Mouse (Mus musculus) heart, adult 2 months (tissue): ENCODE data around the gene Plaur. TPM values are rescaled to one million over a fixed set of nuclear protein-coding genes. Genes with fewer than 3 reads are reported as not detected.
A peak's percentile ranks its signal among the peaks of the same experiment; 100 is the strongest.

Experiments used
- DNase-seq, 2 experiments: peaks; one replicate each; pipeline ENCODE4 v3.0.0; 2021
- H3K27ac ChIP-seq: fragments of 200-600 bp; 2 replicates; pipeline ENCODE4 v1.8.1; 2022
- H3K27me3 ChIP-seq: fragments of 200-500 bp; 2 replicates; pipeline ENCODE4 v1.6.1; 2012; ENCODE audit warnings: mild to moderate bottlenecking, low read length, inconsistent platforms, mixed read lengths; ENCODE audit not compliant: control insufficient read depth, insufficient read depth
- H3K36me3 ChIP-seq: fragments of 200-500 bp; 2 replicates; pipeline ENCODE4 v1.6.1; 2012; ENCODE audit warnings: low read length, inconsistent platforms; ENCODE audit not compliant: control insufficient read depth, insufficient read depth
- H3K4me1 ChIP-seq: fragments of 200-500 bp; 2 replicates; pipeline ENCODE4 v1.6.1; 2011; ENCODE audit warnings: low read length; ENCODE audit not compliant: control insufficient read depth, insufficient read depth
- H3K4me3 ChIP-seq: fragments of 200-600 bp; 2 replicates; pipeline ENCODE4 v1.8.1; 2022
- H3K79me2 ChIP-seq: fragments of 200-500 bp; replicated peaks from 2 replicates; pipeline ENCODE4 v1.6.1; 2012; ENCODE audit warnings: mild to moderate bottlenecking, inconsistent platforms, low read length, moderate library complexity, mixed read lengths; ENCODE audit not compliant: control insufficient read depth, insufficient read depth
- H3K9ac ChIP-seq: fragments of 200-500 bp; 2 replicates; pipeline ENCODE4 v1.6.1; 2012; ENCODE audit warnings: low read depth, mild to moderate bottlenecking, control low read depth, inconsistent platforms, low read length, mixed read lengths
- CTCF ChIP-seq: fragments of 200-600 bp; IDR thresholded peaks from 2 replicates; pipeline ENCODE4 v1.8.1; 2022; ENCODE audit warnings: antibody characterized with exemption, mild to moderate bottlenecking, moderate library complexity
- EP300 ChIP-seq: fragments of 200-500 bp; IDR thresholded peaks from 2 replicates; pipeline ENCODE4 v1.6.1; 2011; ENCODE audit warnings: low read depth, low read length, control low read depth; ENCODE audit not compliant: insufficient read depth
- POLR2A ChIP-seq: fragments of 200-500 bp; IDR thresholded peaks from 2 replicates; pipeline ENCODE4 v1.6.1; 2011; ENCODE audit warnings: mild to moderate bottlenecking, low read depth, low read length, control low read depth; ENCODE audit not compliant: insufficient read depth
- WGBS: fragments of 180-500 bp; shearing (Covaris S2); methylation state at CpG from one replicate; pipeline ENCODE4 v1.1.7; 2018; 5-methylcytosine and 5-hydroxymethylcytosine counted together
- intact Hi-C: fragments of 180-260 bp; cut with DNase I; formaldehyde crosslinking; loops from one replicate; pipeline ENCODE4 v1.15.1; 2025
- polyA plus RNA-seq: library from polyadenylated mRNA; depleted of rRNA; stranded (reverse); fragments of >200 nt; gene quantifications from 2 replicates; pipeline ENCODE4 v1.2.3, GENCODE M21; 2012
- total RNA-seq, 2 experiments: library from RNA; stranded (reverse); gene quantifications; 2 replicates each; pipeline ENCODE4 v1.2.3; 2021

Plaur gene
- total and polyA plus RNA-seq, 3 experiments = 3.3 to 5.0 (median 3.6) TPM

DNA sequence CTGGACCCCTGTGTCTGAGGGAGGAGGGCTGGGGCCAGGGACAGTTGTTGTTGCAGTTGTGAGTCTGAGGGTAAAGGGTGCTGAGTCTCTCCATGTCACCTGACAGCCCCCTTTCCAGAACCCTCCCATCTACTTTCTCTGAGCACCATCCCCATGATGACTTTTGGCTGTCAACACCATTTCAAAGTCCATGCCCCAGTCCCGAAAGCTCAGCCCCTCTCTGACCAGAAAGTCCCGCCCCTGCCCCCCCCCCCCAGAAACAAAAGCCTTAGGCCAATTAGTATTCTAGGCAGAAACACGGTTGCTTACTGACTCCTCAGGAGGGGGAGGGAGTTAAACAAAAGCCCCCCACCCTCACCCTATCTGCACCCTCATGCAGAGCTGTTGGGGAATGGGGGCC is 25.1 kb downstream of the Plaur start:
- no peak for DNase-seq
- peaks cover 2% of the 10 kb centered on the region; the same call in 1 of the 2 replicates for H3K79me2 ChIP-seq
- WGBS = 43% methylated on average over 3 of the region's 3 CpGs
- no peak overlapping the region for H3K4me3 ChIP-seq
- H3K27ac ChIP-seq = no peak overlapping the region
- intact Hi-C loops = no loop called here
- no peaks in the 10 kb centered on the region for H3K4me1 ChIP-seq
- no peak for TF ChIP-seq EP300
- TF ChIP-seq POLR2A = no peak
- no peak for TF ChIP-seq CTCF
- no peak overlapping the region for H3K9ac ChIP-seq
- H3K36me3 ChIP-seq = no peaks in the 10 kb centered on the region
- no peaks in the 10 kb centered on the region for H3K27me3 ChIP-seq

DNA sequence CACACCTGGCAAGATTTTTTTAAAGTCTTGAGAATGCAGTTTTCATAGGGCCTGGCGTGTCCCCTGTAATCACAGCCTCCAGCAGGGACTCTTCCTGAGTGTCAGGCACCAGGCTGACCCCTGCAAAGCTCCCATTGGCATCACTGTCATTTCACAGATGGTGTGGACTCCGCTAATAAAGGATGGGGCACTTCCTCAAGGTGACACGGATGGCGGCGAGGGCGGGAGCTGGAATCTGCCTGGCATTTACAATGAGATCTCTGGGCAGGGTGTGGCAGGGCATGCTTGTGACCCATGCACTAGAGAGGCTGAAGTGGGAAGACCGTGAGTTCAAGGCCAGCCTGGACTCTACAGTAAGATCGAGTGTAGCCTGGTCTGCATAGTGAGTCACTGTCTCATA is 26.0 kb downstream of the Plaur start:
- no peak for DNase-seq
- no peaks in the 10 kb centered on the region for H3K36me3 ChIP-seq
- peaks cover 2% of the 10 kb centered on the region; the same call in 1 of the 2 replicates for H3K79me2 ChIP-seq
- intact Hi-C loops = no loop called here
- H3K4me1 ChIP-seq = no peaks in the 10 kb centered on the region
- no peak overlapping the region for H3K9ac ChIP-seq
- no peak overlapping the region for H3K27ac ChIP-seq
- 81% methylated on average over 8 of the region's 8 CpGs for WGBS
- TF ChIP-seq EP300 (no peak), POLR2A (no peak), CTCF (no peak)
- no peak overlapping the region for H3K4me3 ChIP-seq
- no peaks in the 10 kb centered on the region for H3K27me3 ChIP-seq

DNA sequence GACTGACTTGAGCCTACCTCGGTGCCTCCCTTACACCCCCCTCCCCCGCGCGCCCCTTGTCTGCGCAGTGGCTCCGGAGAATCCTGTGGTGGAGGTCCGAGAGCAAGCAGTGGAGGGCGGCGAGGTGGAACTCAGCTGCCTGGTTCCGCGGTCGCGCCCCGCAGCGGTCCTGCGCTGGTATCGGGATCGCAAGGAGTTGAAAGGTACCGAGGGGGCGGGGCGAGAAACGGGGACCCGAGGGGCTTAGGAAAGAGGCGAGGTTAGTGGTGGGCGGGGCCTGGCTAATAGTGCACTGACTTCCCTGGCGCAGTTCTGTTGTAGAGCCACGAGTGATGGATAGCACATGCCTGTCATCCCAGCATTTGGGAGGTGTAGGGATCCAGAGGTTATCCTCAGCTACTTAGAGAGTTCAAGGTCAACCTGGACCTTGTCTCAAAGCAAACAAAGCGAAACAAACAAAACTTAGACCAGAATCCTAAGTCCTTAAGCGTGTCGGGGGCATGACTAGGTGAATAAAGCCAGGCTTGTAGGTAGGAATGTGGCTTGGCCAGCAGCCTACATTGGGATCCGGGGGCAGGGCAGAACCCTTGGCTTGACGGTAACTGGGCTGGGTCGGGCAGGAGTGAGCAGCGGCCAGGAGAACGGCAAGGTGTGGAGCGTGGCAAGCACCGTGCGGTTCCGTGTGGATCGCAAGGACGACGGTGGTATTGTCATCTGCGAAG is 37.7 kb downstream of the Plaur start:
- no peak for DNase-seq
- H3K4me3 ChIP-seq = no peak overlapping the region
- H3K9ac ChIP-seq = no peak overlapping the region
- TF ChIP-seq EP300 (no peak), CTCF (no peak), POLR2A (no peak)
- peaks cover 8% of the 10 kb centered on the region for H3K27me3 ChIP-seq
- no peaks in the 10 kb centered on the region for H3K36me3 ChIP-seq
- 11% methylated on average over 43 of the region's 43 CpGs for WGBS
- intact Hi-C loops = no loop called here
- H3K27ac ChIP-seq = no peak overlapping the region
- no peaks in the 10 kb centered on the region for H3K79me2 ChIP-seq
- H3K4me1 ChIP-seq = no peaks in the 10 kb centered on the region

DNA sequence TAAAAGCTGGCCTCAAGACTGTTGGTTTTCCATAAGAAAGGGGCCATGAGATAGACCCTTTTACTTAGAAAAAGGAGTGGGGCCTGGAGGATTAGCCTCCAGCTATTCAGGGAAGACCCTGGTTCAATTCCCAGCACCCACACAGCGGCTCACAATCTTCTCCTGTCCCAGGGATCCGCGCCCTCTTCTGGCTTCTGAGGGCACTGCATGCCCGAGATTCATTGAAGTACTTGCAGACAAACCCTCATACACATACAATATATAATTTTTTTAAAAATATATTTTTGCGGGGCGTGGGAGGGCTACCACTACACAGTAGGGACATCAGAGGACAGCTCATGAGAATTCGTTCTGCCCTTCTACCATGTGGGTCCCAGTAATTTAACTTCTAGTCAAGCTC is 38.6 kb downstream of the Plaur start:
- 26% methylated on average over 7 of the region's 7 CpGs for WGBS
- H3K36me3 ChIP-seq = no peaks in the 10 kb centered on the region
- H3K27ac ChIP-seq = no peak overlapping the region
- intact Hi-C loops = no loop called here
- H3K4me1 ChIP-seq = no peaks in the 10 kb centered on the region
- H3K4me3 ChIP-seq = no peak overlapping the region
- no peaks in the 10 kb centered on the region for H3K79me2 ChIP-seq
- no peak overlapping the region for H3K9ac ChIP-seq
- DNase-seq = no peak
- peaks cover 8% of the 10 kb centered on the region for H3K27me3 ChIP-seq
- TF ChIP-seq CTCF (peak; percentile 59), POLR2A (no peak)

DNA sequence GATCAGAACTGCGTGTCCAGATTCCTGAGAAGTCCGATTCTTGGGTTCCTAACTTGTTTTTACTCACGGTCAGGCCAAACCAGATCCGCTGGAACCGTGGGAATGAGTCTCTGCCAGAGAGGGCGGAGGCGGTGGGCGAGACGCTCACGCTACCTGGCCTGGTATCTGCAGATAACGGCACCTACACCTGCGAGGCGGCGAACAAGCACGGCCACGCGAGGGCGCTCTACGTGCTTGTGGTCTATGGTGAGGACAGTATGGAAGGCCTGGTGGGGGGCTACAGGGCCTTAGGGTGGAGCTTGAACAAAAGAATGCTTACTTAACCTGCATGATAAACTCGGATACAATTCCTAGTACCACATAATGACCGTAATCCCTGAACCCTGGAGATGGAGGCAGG is 39.2 kb downstream of the Plaur start:
- no peak overlapping the region for H3K4me3 ChIP-seq
- TF ChIP-seq EP300 (no peak), CTCF (peak; percentile 53), POLR2A (no peak)
- H3K79me2 ChIP-seq = no peaks in the 10 kb centered on the region
- DNase-seq = no peak
- WGBS = 40% methylated on average over 21 of the region's 21 CpGs
- H3K4me1 ChIP-seq = no peaks in the 10 kb centered on the region
- H3K36me3 ChIP-seq = no peaks in the 10 kb centered on the region
- H3K9ac ChIP-seq = no peak overlapping the region
- no peak overlapping the region for H3K27ac ChIP-seq
- intact Hi-C loops = no loop called here
- peaks cover 8% of the 10 kb centered on the region for H3K27me3 ChIP-seq

GRCm38 (mm10) chr7:24504004-24504403 is 41.7 kb downstream of the Plaur start:
- H3K4me1 ChIP-seq = 0 out of 2 replicates have a peak, but pooled peaks cover 1% of the 10 kb centered on the region
- no peak for DNase-seq
- H3K27ac ChIP-seq = no peak overlapping the region
- no peaks in the 10 kb centered on the region for H3K36me3 ChIP-seq
- no peak overlapping the region for H3K9ac ChIP-seq
- no peak for TF ChIP-seq CTCF
- TF ChIP-seq POLR2A = no peak
- no peak for TF ChIP-seq EP300
- no peaks in the 10 kb centered on the region for H3K79me2 ChIP-seq
- intact Hi-C loops = no loop called here
- H3K4me3 ChIP-seq = no peak overlapping the region
- peaks cover 8% of the 10 kb centered on the region for H3K27me3 ChIP-seq
- WGBS = 14% methylated on average over 8 of the region's 10 CpGs
